Mouse (Mus musculus): ENCODE measurements around the gene Rab3ip.

Rab3ip gene

GRCm38 (mm10) chr10:116919368-116920317 lies 30.9 kb downstream of the Rab3ip start:
- no peak for DNase-seq (ENCODE audit: low spot score)

- DNase-seq (ENCODE audit: low spot score): no peak
Measured at GRCm38 (mm10) chr10:116916581-116916980, 34.0 kb downstream of the Rab3ip start.

GRCm38 (mm10) chr10:116915286-116915685 lies 35.3 kb downstream of the Rab3ip start:
- DNase-seq (ENCODE audit: low spot score): no peak

- no peak for DNase-seq (ENCODE audit: low spot score)
Measured at GRCm38 (mm10) chr10:116914586-116914985, 36.0 kb downstream of the Rab3ip start.

- DNase-seq (ENCODE audit: low spot score): no peak
Measured at GRCm38 (mm10) chr10:116913647-116914273, 36.8 kb downstream of the Rab3ip start.

GRCm38 (mm10) chr10:116912850-116913249 lies 37.7 kb downstream of the Rab3ip start:
- no peak for DNase-seq (ENCODE audit: low spot score)

- no peak for DNase-seq (ENCODE audit: low spot score)
Measured at GRCm38 (mm10) chr10:116908901-116909642, 41.5 kb downstream of the Rab3ip start.

- no peak for DNase-seq (ENCODE audit: low spot score)
Measured at GRCm38 (mm10) chr10:116906794-116907193, 43.8 kb downstream of the Rab3ip start.

- DNase-seq (ENCODE audit: low spot score): no peak
Measured at GRCm38 (mm10) chr10:116904503-116904908, 46.1 kb downstream of the Rab3ip start.

GRCm38 (mm10) chr10:116896336-116897177 lies 54.0 kb downstream of the Rab3ip start, which contains the start of gene Myrfl:
Gene Myrfl, minus strand, starts transcription at chr10:116896919.
- DNase-seq (ENCODE audit: low spot score): no peak

GRCm38 (mm10) chr10:116895108-116895833 lies 55.3 kb downstream of the Rab3ip start:
- DNase-seq (ENCODE audit: low spot score): no peak

- DNase-seq (ENCODE audit: low spot score): no peak
Measured at GRCm38 (mm10) chr10:116894540-116894939, 56.0 kb downstream of the Rab3ip start.

- peak; percentile 40 for DNase-seq (ENCODE audit: low spot score)
Measured at GRCm38 (mm10) chr10:116893753-116894152, 56.8 kb downstream of the Rab3ip start.

GRCm38 (mm10) chr10:116890587-116890986 lies 60.0 kb downstream of the Rab3ip start:
- DNase-seq (ENCODE audit: low spot score): no peak

- DNase-seq (ENCODE audit: low spot score): no peak
Measured at GRCm38 (mm10) chr10:116884552-116884951, 66.0 kb downstream of the Rab3ip start.

GRCm38 (mm10) chr10:116883531-116883930 lies 67.0 kb downstream of the Rab3ip start:
- DNase-seq (ENCODE audit: low spot score): no peak

- no peak for DNase-seq (ENCODE audit: low spot score)
Measured at GRCm38 (mm10) chr10:116877436-116877835, 73.1 kb downstream of the Rab3ip start.

GRCm38 (mm10) chr10:116874490-116874889 lies 76.1 kb downstream of the Rab3ip start:
- no peak for DNase-seq (ENCODE audit: low spot score)

GRCm38 (mm10) chr10:116872016-116872410 lies 78.6 kb downstream of the Rab3ip start:
- DNase-seq (ENCODE audit: low spot score): no peak

- peak; percentile 55 for DNase-seq (ENCODE audit: low spot score)
Measured at GRCm38 (mm10) chr10:116871329-116872015, 79.1 kb downstream of the Rab3ip start.
